Mouse (Mus musculus): Measurements from ENCODE around the gene Mfap3. TPM values are rescaled to one million over a fixed set of nuclear protein-coding genes. Genes with fewer than 3 reads are reported as not detected.

Mfap3 gene
- 61.9 and 66.0 TPM in 2 replicates for polyA plus RNA-seq (2014; fragmentation: Nextera tagmentation; extraction: Ambion mirVana)

DNA sequence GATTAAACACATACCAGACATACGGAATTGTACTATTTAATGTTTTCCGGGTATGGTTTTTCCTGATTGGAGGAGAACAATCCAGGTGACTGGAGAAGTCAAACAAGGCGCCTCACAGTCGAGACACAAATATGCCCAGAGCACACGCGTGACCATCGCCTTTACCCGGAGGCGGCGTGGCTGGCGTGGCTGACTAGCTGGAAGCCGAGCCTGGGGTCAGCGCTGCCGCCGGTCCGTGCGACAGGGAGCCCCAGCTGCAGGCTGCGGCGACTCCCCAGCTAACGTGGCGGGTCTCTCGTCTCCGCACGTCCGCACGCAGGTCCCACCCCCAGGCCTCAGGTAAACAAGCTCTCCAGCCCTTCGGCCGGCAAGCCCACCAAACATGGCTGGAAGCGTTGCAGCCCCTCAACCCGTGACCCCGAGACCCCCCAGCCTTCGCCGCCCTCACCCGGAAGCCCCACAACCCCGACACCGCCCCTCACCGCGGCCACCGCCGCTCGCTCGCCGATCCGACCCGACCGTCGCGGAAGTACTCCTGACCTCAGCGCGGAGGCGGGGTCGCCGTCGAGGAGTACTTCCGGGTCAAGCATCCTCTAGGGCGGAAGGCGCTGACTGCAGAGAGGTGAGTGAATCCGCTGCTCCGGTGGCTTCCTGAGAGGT is at the start of gene Mfap3, which contains the start of gene Fam114a2:
Gene Mfap3, plus strand, starts transcription at position 574 of the 660 bp plus-strand sequence.
Gene Fam114a2, minus strand, starts transcription at position 527 of the 660 bp plus-strand sequence.
- no peaks in the 10 kb centered on the region for H3K36me3 ChIP-seq (ENCODE audit: control insufficient read depth, insufficient read depth, low read length)
- H3K4me2 ChIP-seq, result peak within 1 kb of the TSS; percentile 67
- H3K9ac ChIP-seq (ENCODE audit: low read length), result peak within 1 kb of the TSS; percentile 82
- H3K27ac ChIP-seq (ENCODE audit: low read depth, low read length), result peak within 1 kb of the TSS; percentile 61
- WGBS, result under 1% methylated on average over 59 of the region's 59 CpGs
- H3K27me3 ChIP-seq (ENCODE audit: control insufficient read depth, insufficient read depth, low read length), result no peaks in the 10 kb centered on the region
- peaks cover 6% of the 10 kb centered on the region; the same call in 1 of the 2 replicates for H3K4me1 ChIP-seq (ENCODE audit: control insufficient read depth, insufficient read depth, low read length)
- ATAC-seq (ENCODE audit: low FRiP score) (peak; percentile 97), DNase-seq (ENCODE audit: low spot score, missing footprints) (peak; percentile 98)
- no peaks in the 10 kb centered on the region for H3K9me3 ChIP-seq (ENCODE audit: control insufficient read depth, low read length)
- H3K4me3 ChIP-seq (ENCODE audit: low read depth, low read length), result peak within 1 kb of the TSS; percentile 87

DNA sequence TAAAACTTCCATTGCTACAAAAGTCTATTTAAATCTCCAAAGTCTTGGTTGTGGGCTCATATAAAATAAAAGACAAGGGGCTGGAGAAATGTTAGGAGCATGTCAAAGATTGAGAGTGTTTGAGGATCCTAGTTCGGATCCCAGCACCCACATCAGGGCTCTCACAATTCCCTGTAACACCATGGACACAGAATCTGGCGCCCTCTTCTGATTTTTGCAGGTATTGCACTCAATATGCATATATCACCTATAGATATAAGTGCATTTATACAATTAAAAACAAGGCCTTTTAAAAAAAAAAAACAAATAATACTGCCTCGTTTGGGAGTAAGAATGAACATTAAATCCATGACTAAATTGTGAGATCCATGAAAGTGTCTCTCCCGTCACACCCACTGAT is 49.8 kb upstream of the Mfap3 start:
- DNase-seq (ENCODE audit: low spot score, missing footprints), result no peak
- no peak for ATAC-seq (ENCODE audit: low FRiP score)
- no peaks in the 10 kb centered on the region; the same call in 1 of the 2 replicates for H3K9me3 ChIP-seq (ENCODE audit: control insufficient read depth, low read length)

DNA sequence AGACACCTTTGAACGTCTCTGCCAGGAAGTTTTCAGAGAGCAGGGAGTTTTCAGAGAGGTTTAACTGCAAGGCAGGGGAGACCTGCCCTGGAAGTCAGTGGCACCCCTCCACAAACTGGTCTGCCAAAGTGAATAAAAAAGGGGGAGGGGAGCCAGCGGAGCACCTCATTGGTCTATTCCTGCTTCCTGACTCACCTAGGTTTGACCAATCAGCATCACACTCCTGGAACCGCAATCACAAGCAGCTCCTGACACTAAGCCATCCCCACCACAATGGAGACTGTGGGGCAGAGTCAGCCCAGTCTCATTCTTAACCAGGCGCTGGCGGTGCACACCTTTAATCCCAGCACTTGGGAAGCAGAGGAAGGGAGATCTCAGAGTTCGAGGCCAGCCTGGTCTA is 48.4 kb upstream of the Mfap3 start:
- Histone ChIP-seq H3K9ac (ENCODE audit: low read length) (no peak overlapping the region), H3K4me2 (no peak overlapping the region), H3K9me3 (ENCODE audit: control insufficient read depth, low read length) (no peaks in the 10 kb centered on the region; the same call in 1 of the 2 replicates), H3K4me3 (ENCODE audit: low read depth, low read length) (no peak overlapping the region), H3K27me3 (ENCODE audit: control insufficient read depth, insufficient read depth, low read length) (no peaks in the 10 kb centered on the region), H3K27ac (ENCODE audit: low read depth, low read length) (no peak overlapping the region), H3K36me3 (ENCODE audit: control insufficient read depth, insufficient read depth, low read length) (no peaks in the 10 kb centered on the region), H3K4me1 (ENCODE audit: control insufficient read depth, insufficient read depth, low read length) (no peaks in the 10 kb centered on the region; the same call in 1 of the 2 replicates)
- 53% methylated on average over 6 of the region's 6 CpGs for WGBS
- no peak for DNase-seq (ENCODE audit: low spot score, missing footprints)
- ATAC-seq (ENCODE audit: low FRiP score), result no peak

More for the DNA sequence above, 49.8 kb upstream of the Mfap3 start:
- Histone ChIP-seq H3K9ac (ENCODE audit: low read length) (no peak overlapping the region), H3K4me3 (ENCODE audit: low read depth, low read length) (no peak overlapping the region), H3K4me2 (no peak overlapping the region), H3K36me3 (ENCODE audit: control insufficient read depth, insufficient read depth, low read length) (no peaks in the 10 kb centered on the region), H3K27me3 (ENCODE audit: control insufficient read depth, insufficient read depth, low read length) (no peaks in the 10 kb centered on the region), H3K27ac (ENCODE audit: low read depth, low read length) (no peak overlapping the region), H3K4me1 (ENCODE audit: control insufficient read depth, insufficient read depth, low read length) (no peaks in the 10 kb centered on the region)
- WGBS, result 76% methylated on average over 4 of the region's 4 CpGs

DNA sequence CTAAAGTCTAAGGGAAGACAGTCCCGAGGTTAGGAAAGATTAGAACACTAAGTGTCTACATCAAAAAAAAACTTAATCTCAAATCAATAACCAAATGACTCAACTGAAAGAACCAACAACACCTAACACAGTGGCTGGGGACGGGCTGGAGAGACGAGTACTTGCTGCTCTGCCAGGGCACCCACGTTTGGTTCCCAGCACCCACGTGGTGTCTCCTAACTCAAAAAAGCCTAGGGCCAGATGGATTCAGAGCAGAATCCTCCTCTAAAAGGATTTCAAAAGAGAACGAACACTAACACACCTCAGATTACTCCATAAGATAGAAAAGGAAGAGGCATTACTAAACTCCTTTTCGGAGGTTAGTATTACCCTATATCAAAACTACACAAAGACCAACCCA is 47.5 kb upstream of the Mfap3 start:
- 80% methylated on average over 7 of the region's 7 CpGs for WGBS
- H3K9ac ChIP-seq (ENCODE audit: low read length), result no peak overlapping the region
- H3K4me2 ChIP-seq, result no peak overlapping the region
- H3K9me3 ChIP-seq (ENCODE audit: control insufficient read depth, low read length), result no peaks in the 10 kb centered on the region; the same call in 1 of the 2 replicates
- H3K4me1 ChIP-seq (ENCODE audit: control insufficient read depth, insufficient read depth, low read length), result no peaks in the 10 kb centered on the region; the same call in 1 of the 2 replicates
- ATAC-seq (ENCODE audit: low FRiP score) (no peak), DNase-seq (ENCODE audit: low spot score, missing footprints) (no peak)
- H3K4me3 ChIP-seq (ENCODE audit: low read depth, low read length), result no peak overlapping the region
- no peak overlapping the region for H3K27ac ChIP-seq (ENCODE audit: low read depth, low read length)
- H3K27me3 ChIP-seq (ENCODE audit: control insufficient read depth, insufficient read depth, low read length), result no peaks in the 10 kb centered on the region
- H3K36me3 ChIP-seq (ENCODE audit: control insufficient read depth, insufficient read depth, low read length), result no peaks in the 10 kb centered on the region

DNA sequence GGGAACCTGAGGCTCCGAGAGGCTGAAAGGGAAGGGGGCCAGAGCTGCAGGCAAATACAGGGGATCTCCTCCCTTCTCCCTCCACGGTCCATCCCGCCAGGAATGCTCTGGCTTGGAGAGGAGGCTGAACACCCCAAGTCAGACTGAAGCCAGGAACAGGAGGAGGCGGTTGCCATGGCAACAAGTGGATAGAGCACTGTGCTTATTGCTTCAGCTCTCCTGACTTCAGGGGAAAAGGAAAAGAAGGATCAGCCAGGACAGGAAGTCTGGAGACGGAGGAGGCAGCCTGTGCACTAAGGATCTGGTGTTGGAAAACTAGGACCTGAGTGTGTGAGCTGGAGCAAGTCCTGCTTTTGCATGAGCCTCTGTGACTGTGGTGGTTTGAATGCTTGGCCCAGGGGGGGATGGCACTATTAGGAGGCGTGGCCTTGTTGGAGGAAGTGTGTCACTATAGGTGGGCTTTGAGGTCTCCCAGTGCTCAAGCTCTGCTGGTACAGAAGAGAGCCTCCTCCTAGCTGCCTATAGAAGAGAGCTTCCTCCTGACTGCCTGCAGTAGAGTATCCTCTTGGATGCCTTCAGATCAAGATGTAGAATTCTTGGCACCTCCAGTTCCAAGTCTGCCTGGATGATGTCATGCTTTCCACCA is 44.0 kb upstream of the Mfap3 start:
- DNase-seq (ENCODE audit: low spot score, missing footprints), result no peak
- Histone ChIP-seq H3K27ac (ENCODE audit: low read depth, low read length) (no peak overlapping the region), H3K9me3 (ENCODE audit: control insufficient read depth, low read length) (no peaks in the 10 kb centered on the region), H3K36me3 (ENCODE audit: control insufficient read depth, insufficient read depth, low read length) (no peaks in the 10 kb centered on the region), H3K4me2 (no peak overlapping the region), H3K27me3 (ENCODE audit: control insufficient read depth, insufficient read depth, low read length) (no peaks in the 10 kb centered on the region), H3K4me3 (ENCODE audit: low read depth, low read length) (no peak overlapping the region), H3K4me1 (ENCODE audit: control insufficient read depth, insufficient read depth, low read length) (no peaks in the 10 kb centered on the region; the same call in 1 of the 2 replicates), H3K9ac (ENCODE audit: low read length) (no peak overlapping the region)
- 56% methylated on average over 6 of the region's 6 CpGs for WGBS
- ATAC-seq (ENCODE audit: low FRiP score), result peak; percentile 19; the same call in 1 of the 2 replicates

DNA sequence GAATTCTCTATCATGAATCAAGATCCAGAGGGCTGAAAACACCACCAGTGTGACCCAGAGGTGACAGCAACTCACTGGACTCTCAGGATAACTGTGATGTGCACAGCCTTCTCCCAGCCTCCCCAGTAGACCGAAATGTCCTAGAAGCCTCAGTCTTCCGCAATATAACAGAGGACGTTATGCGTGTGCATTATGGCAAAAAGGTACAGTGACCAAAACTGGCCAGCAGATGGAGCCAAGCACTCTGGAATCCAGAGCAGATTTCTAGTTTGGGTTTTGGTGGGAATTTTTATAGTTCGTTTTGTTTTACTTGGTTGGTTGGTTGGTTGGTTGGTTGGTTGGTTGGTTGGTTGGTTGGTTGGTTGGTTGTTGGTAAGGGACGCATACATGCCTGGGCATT is 43.3 kb upstream of the Mfap3 start:
- Histone ChIP-seq H3K4me2 (no peak overlapping the region), H3K9ac (ENCODE audit: low read length) (no peak overlapping the region), H3K4me1 (ENCODE audit: control insufficient read depth, insufficient read depth, low read length) (no peaks in the 10 kb centered on the region; the same call in 1 of the 2 replicates), H3K27ac (ENCODE audit: low read depth, low read length) (no peak overlapping the region), H3K4me3 (ENCODE audit: low read depth, low read length) (no peak overlapping the region), H3K27me3 (ENCODE audit: control insufficient read depth, insufficient read depth, low read length) (no peaks in the 10 kb centered on the region), H3K36me3 (ENCODE audit: control insufficient read depth, insufficient read depth, low read length) (no peaks in the 10 kb centered on the region), H3K9me3 (ENCODE audit: control insufficient read depth, low read length) (no peaks in the 10 kb centered on the region)
- WGBS, result 57% methylated on average over 6 of the region's 6 CpGs
- DNase-seq (ENCODE audit: low spot score, missing footprints) (peak; percentile 96), ATAC-seq (ENCODE audit: low FRiP score) (no peak)

DNA sequence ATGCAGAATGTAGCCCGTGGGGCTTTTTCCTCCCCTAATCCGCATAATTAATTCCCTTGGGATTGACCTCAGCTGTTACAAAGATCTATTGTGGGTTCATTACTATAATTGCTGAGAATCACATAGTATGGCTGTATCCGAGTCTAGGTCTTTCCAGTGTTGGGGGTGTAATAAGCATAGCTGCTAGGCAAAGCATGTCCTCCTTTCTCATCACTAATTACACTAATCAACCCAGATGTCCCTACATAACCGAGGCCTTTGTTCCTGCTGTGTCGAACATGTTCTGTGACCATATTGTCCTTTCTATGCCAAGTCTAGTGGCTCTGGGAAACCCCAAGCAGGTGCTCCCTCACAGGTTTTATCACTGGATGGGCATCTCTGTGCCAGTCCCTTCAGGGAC is 40.4 kb upstream of the Mfap3 start:
- no peak overlapping the region for H3K27ac ChIP-seq (ENCODE audit: low read depth, low read length)
- 0 out of 2 replicates have a peak, but pooled peaks have one; percentile 24 for ATAC-seq (ENCODE audit: low FRiP score)
- no peak overlapping the region for H3K4me3 ChIP-seq (ENCODE audit: low read depth, low read length)
- H3K27me3 ChIP-seq (ENCODE audit: control insufficient read depth, insufficient read depth, low read length), result no peaks in the 10 kb centered on the region
- no peak overlapping the region for H3K9ac ChIP-seq (ENCODE audit: low read length)
- no peak for DNase-seq (ENCODE audit: low spot score, missing footprints)
- no peaks in the 10 kb centered on the region for H3K9me3 ChIP-seq (ENCODE audit: control insufficient read depth, low read length)
- no peak overlapping the region for H3K4me2 ChIP-seq
- no peaks in the 10 kb centered on the region; the same call in 1 of the 2 replicates for H3K4me1 ChIP-seq (ENCODE audit: control insufficient read depth, insufficient read depth, low read length)
- WGBS, result 85% methylated on average over 5 of the region's 5 CpGs
- peaks cover 7% of the 10 kb centered on the region for H3K36me3 ChIP-seq (ENCODE audit: control insufficient read depth, insufficient read depth, low read length)

DNA sequence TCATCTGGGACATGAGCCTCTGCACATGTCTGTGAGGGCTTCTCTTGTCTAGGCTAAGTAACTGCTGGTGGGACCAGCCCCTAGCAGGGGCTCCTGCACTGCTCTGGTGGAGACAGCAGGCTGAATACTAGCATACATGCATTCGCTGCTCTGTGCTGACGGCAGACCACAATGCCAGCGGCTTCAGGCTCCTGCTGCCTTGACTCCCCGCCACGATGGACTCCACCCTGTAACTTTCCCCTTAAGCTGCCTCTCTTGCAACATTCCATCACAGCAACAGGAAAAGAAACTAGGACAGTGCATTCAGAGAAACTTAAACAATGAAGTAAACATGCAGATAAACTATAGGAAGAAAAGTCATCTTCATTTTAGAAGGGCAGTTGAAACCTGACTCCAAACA is 30.0 kb upstream of the Mfap3 start:
- Histone ChIP-seq H3K27ac (ENCODE audit: low read depth, low read length) (no peak overlapping the region), H3K4me1 (ENCODE audit: control insufficient read depth, insufficient read depth, low read length) (no peaks in the 10 kb centered on the region), H3K36me3 (ENCODE audit: control insufficient read depth, insufficient read depth, low read length) (peaks cover 11% of the 10 kb centered on the region), H3K27me3 (ENCODE audit: control insufficient read depth, insufficient read depth, low read length) (no peaks in the 10 kb centered on the region), H3K9me3 (ENCODE audit: control insufficient read depth, low read length) (no peaks in the 10 kb centered on the region), H3K4me3 (ENCODE audit: low read depth, low read length) (no peak overlapping the region), H3K9ac (ENCODE audit: low read length) (no peak overlapping the region), H3K4me2 (no peak overlapping the region)
- ATAC-seq (ENCODE audit: low FRiP score), result no peak
- 78% methylated on average over 5 of the region's 5 CpGs for WGBS
- no peak for DNase-seq (ENCODE audit: low spot score, missing footprints)

DNA sequence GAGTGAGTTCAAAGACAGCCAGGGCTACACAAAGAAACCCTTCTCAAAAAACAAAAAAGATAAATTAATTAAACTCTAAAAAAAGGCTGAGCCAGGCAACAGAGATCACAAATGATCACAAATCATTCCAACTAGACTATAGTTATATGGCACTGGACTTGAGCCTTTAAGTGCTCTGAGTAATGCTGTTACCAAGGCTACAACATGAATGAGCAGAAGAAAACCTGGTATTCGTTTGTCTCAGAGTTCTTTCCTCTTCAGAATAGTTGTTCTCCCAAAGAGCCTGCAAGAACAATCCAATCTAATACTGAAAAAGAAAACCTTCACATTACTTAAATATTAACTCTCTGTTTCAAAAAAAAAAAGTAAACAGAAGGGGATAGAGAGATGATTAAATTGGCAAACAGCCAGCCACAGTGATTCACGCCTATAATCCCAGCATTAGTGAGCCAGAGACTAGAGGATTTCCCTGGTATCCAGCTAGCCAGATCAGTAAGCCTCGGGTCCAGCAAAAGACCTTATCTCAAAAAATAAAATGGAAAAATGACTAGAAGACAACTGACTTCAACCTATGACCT is 21.9 kb upstream of the Mfap3 start:
- Histone ChIP-seq H3K9me3 (ENCODE audit: control insufficient read depth, low read length) (no peaks in the 10 kb centered on the region), H3K27ac (ENCODE audit: low read depth, low read length) (no peak overlapping the region; the same call in 1 of the 2 replicates), H3K9ac (ENCODE audit: low read length) (no peak overlapping the region), H3K4me3 (ENCODE audit: low read depth, low read length) (no peak overlapping the region), H3K36me3 (ENCODE audit: control insufficient read depth, insufficient read depth, low read length) (peaks cover 8% of the 10 kb centered on the region; the same call in 1 of the 2 replicates), H3K27me3 (ENCODE audit: control insufficient read depth, insufficient read depth, low read length) (no peaks in the 10 kb centered on the region), H3K4me1 (ENCODE audit: control insufficient read depth, insufficient read depth, low read length) (no peaks in the 10 kb centered on the region), H3K4me2 (no peak overlapping the region)
- DNase-seq (ENCODE audit: low spot score, missing footprints) (no peak), ATAC-seq (ENCODE audit: low FRiP score) (no peak)
- WGBS, result 46% methylated on average over 3 of the region's 3 CpGs
